Mouse (Mus musculus) kidney, postnatal 0 days (tissue): ENCODE measurements around the gene Cd44. TPM values are rescaled to one million over a fixed set of nuclear protein-coding genes. Genes with fewer than 3 reads are reported as not detected.

Experiments
- ATAC-seq: fragments of 200-750 bp; cut with Nextera tagmentation; replicated peaks from 2 replicates; pipeline ENCODE4 v1.8.0; 2017; ENCODE audit warnings: low read depth, moderate number of reproducible peaks, moderate TSS enrichment, moderate library complexity; ENCODE audit not compliant: low FRiP score
- DNase-seq: peaks from one replicate; pipeline ENCODE4 v3.0.0-alpha.2; 2016; ENCODE audit warnings: low spot score
- H3K27ac ChIP-seq: fragments of 300-500 bp; sonication (generic); 2 replicates; pipeline ENCODE4 v1.5.1; 2014; ENCODE audit warnings: mild to moderate bottlenecking
- H3K27me3 ChIP-seq: fragments of 300-500 bp; sonication (generic); 2 replicates; pipeline ENCODE4 v1.6.1; 2014; ENCODE audit warnings: low read length, mixed read lengths; ENCODE audit not compliant: insufficient read depth
- H3K36me3 ChIP-seq: fragments of 300-500 bp; sonication (generic); 2 replicates; pipeline ENCODE4 v1.6.1; 2014; ENCODE audit warnings: low read length, mixed read lengths; ENCODE audit not compliant: insufficient read depth
- H3K4me1 ChIP-seq: fragments of 300-500 bp; sonication (generic); replicated peaks from 2 replicates; pipeline ENCODE4 v1.6.1; 2014; ENCODE audit warnings: antibody characterized with exemption, low read length, mixed read lengths; ENCODE audit not compliant: insufficient read depth
- H3K4me2 ChIP-seq: fragments of 300-500 bp; sonication (generic); 2 replicates; pipeline ENCODE4 v1.6.1; 2014; ENCODE audit warnings: mild to moderate bottlenecking, low read length, moderate library complexity, mixed read lengths
- H3K4me3 ChIP-seq: fragments of 300-500 bp; sonication (generic); replicated peaks from 2 replicates; pipeline ENCODE4 v1.5.1; 2014; ENCODE audit warnings: low read depth, low read length
- H3K9ac ChIP-seq: fragments of 300-500 bp; sonication (generic); 2 replicates; pipeline ENCODE4 v1.6.1; 2014; ENCODE audit warnings: low read depth, low read length
- H3K9me3 ChIP-seq: fragments of 300-500 bp; sonication (generic); replicated peaks from 2 replicates; pipeline ENCODE4 v1.6.1; 2016; ENCODE audit warnings: low read length, inconsistent platforms, mixed read lengths
- CTCF ChIP-seq: IDR thresholded peaks from 2 replicates; pipeline ENCODE4 v1.5.1; 2016; ENCODE audit warnings: antibody characterized with exemption, low read depth, mild to moderate bottlenecking, moderate library complexity
- WGBS: fragments of 180-500 bp; shearing (Covaris S2); extraction: QIAGEN DNeasy Blood & Tissue Kit; methylation state at CpG from one replicate; pipeline ENCODE4 v1.1.7; 2014; 5-methylcytosine and 5-hydroxymethylcytosine counted together
- polyA plus RNA-seq: library from polyadenylated mRNA; unstranded; fragments of >200 nt; fragmentation: Nextera tagmentation; extraction: Ambion mirVana; gene quantifications from 2 replicates; pipeline ENCODE4 v1.2.1, GENCODE M21; 2015

Gene Cd44
- polyA plus RNA-seq, 1 experiment from 2014 or later = 4.0 TPM

GRCm38 (mm10) chr2:102771304-102771703 lies 130.2 kb downstream of the Cd44 start:
- WGBS = 70% methylated on average over 1 of the region's 1 CpGs

GRCm38 (mm10) chr2:102768267-102768666 lies 133.2 kb downstream of the Cd44 start:
- no peak overlapping the region for H3K9ac ChIP-seq
- WGBS = 42% methylated on average over 3 of the region's 3 CpGs
- ATAC-seq = no peak
- TF ChIP-seq CTCF = no peak
- H3K4me1 ChIP-seq = no peaks in the 10 kb centered on the region
- H3K36me3 ChIP-seq = no peaks in the 10 kb centered on the region
- H3K27ac ChIP-seq = no peak overlapping the region
- H3K4me3 ChIP-seq = no peak overlapping the region
- no peaks in the 10 kb centered on the region for H3K9me3 ChIP-seq
- H3K27me3 ChIP-seq = no peaks in the 10 kb centered on the region
- no peak overlapping the region for H3K4me2 ChIP-seq
- no peak for DNase-seq

More at GRCm38 (mm10) chr2:102771304-102771703, 130.2 kb downstream of the Cd44 start:
- H3K27me3 ChIP-seq = no peaks in the 10 kb centered on the region
- H3K4me2 ChIP-seq = no peak overlapping the region
- TF ChIP-seq CTCF = no peak
- ATAC-seq (no peak), DNase-seq (no peak)
- no peaks in the 10 kb centered on the region for H3K4me1 ChIP-seq
- H3K9ac ChIP-seq = no peak overlapping the region
- H3K9me3 ChIP-seq = no peaks in the 10 kb centered on the region
- H3K36me3 ChIP-seq = no peaks in the 10 kb centered on the region
- no peak overlapping the region for H3K27ac ChIP-seq
- no peak overlapping the region for H3K4me3 ChIP-seq

- no peak overlapping the region for H3K4me2 ChIP-seq
- H3K27me3 ChIP-seq = no peaks in the 10 kb centered on the region
- WGBS = 65% methylated on average over 8 of the region's 8 CpGs
- DNase-seq (no peak), ATAC-seq (no peak)
- no peaks in the 10 kb centered on the region for H3K9me3 ChIP-seq
- no peaks in the 10 kb centered on the region for H3K4me1 ChIP-seq
- TF ChIP-seq CTCF = no peak
- H3K9ac ChIP-seq = no peak overlapping the region
- no peak overlapping the region for H3K4me3 ChIP-seq
- no peaks in the 10 kb centered on the region for H3K36me3 ChIP-seq
- no peak overlapping the region for H3K27ac ChIP-seq
These were observed 136.7 kb downstream of the Cd44 start for GRCm38 (mm10) chr2:102764602-102765374.

GRCm38 (mm10) chr2:102763991-102764390 lies 137.5 kb downstream of the Cd44 start:
- no peak for ATAC-seq
- H3K27me3 ChIP-seq = no peaks in the 10 kb centered on the region

GRCm38 (mm10) chr2:102763176-102763575 lies 138.3 kb downstream of the Cd44 start:
- H3K9ac ChIP-seq = no peak overlapping the region
- H3K4me1 ChIP-seq = no peaks in the 10 kb centered on the region
- no peak for DNase-seq
- no peak overlapping the region for H3K27ac ChIP-seq
- H3K4me2 ChIP-seq = no peak overlapping the region
- no peaks in the 10 kb centered on the region for H3K36me3 ChIP-seq
- H3K4me3 ChIP-seq = no peak overlapping the region
- 63% methylated on average over 3 of the region's 3 CpGs for WGBS
- no peak for TF ChIP-seq CTCF
- ATAC-seq = no peak
- H3K27me3 ChIP-seq = no peaks in the 10 kb centered on the region
- H3K9me3 ChIP-seq = no peaks in the 10 kb centered on the region

More at GRCm38 (mm10) chr2:102763991-102764390, 137.5 kb downstream of the Cd44 start:
- Histone ChIP-seq H3K4me3 (no peak overlapping the region), H3K9ac (no peak overlapping the region), H3K27ac (no peak overlapping the region), H3K9me3 (no peaks in the 10 kb centered on the region), H3K4me1 (no peaks in the 10 kb centered on the region), H3K4me2 (no peak overlapping the region), H3K36me3 (no peaks in the 10 kb centered on the region)
- TF ChIP-seq CTCF = no peak
- DNase-seq = no peak
- 94% methylated on average over 2 of the region's 2 CpGs for WGBS

Other genes starting within 250 kb of the Cd44 start
- gene Slc1a2, start 243.0 kb downstream of the Cd44 start, polyA plus RNA-seq = 0.13 and 0.27 TPM in 2 replicates
- 41.7 and 46.5 TPM in 2 replicates for gene Pdhx, start 171.8 kb upstream of the Cd44 start, polyA plus RNA-seq
- gene Apip, start 172.0 kb upstream of the Cd44 start, polyA plus RNA-seq = 56.0 and 56.9 TPM in 2 replicates